Mouse (Mus musculus) layer of hippocampus, adult 9-10 months (tissue): Measurements from ENCODE around the gene Lurap1.

Experiments used
- DNase-seq: peaks from one replicate; pipeline ENCODE4 v3.0.0; 2022; ENCODE audit warnings: low spot score

The Lurap1 gene

DNA sequence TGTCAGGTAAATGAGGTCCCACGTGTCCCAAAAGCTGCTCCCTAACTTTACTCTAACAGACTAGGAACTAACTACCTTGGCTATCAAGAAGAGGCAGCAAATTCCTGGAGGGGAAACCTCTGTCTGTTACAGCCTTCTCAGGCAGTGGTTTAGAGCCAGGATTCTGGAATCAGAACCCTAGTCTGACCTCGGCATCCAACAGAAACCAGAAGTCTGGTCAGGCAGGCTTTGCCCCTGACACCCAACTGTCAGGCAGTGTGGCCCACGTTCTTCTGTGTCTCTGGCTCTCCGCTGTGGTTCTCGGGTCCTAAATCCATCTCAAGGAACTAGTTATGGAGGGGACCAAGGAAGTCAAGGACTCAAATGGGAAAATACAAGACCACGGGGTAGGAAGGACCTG, at the start of gene Lurap1:
Gene Lurap1 (minus strand): TSS at position 101 of the 400 bp plus-strand sequence.
- DNase-seq: no peak

DNA sequence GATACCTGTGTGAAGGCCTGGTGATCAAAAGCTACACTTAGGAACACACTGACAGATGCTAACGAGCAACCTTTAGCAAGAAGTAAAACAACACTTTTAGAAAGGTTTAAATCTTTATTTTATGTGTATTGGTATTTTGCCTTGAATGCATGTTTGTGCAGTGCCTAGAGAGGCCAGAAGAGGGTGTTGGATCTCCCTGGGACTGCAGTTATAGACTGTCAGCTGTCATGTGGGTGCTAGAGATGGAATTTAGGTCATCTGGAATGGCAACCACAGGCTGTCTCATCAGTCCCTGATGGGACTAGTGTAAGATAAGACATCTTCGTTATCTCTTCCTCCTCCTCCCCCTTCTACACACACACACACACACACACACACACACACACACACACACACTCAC, 47.3 kb upstream of the Lurap1 start:
- DNase-seq: no peak

DNA sequence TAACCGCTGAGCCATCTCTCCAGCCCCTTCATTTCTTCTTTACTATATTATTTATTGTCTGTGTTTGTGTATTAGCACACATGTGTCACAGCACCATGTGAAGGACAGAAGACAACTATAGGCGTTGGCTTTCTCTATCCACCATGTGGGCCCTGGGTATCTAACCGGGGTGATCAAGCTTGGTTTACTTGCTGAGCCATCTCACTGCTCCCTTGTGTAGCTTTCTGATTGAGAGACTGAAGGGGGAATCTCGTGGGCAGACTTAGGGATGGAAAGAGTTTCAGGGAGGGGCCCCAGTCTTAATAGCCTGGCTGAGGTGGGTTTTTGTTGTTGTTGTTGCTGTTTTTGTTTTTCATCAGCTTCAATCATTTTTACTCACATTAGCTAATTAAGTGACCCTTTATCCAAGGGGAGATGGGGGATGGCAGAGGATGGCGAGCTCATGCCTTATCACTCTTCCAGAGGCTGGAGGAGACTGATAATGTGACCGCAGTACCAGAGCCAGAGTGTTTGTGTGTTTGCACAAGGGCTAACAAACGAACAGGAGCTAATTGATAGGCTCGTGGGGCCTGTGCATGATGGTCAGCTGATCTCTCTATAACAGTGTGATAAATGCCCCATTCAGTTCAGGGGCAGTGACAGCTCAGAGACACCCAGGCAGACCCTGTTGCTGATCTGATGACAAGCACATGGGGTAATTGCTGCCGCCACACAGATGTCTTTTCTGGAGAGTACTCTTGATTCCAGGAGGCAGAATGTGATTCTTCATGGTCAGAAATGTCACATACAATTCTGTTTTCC, 42.6 kb upstream of the Lurap1 start:
- DNase-seq: no peak

DNA sequence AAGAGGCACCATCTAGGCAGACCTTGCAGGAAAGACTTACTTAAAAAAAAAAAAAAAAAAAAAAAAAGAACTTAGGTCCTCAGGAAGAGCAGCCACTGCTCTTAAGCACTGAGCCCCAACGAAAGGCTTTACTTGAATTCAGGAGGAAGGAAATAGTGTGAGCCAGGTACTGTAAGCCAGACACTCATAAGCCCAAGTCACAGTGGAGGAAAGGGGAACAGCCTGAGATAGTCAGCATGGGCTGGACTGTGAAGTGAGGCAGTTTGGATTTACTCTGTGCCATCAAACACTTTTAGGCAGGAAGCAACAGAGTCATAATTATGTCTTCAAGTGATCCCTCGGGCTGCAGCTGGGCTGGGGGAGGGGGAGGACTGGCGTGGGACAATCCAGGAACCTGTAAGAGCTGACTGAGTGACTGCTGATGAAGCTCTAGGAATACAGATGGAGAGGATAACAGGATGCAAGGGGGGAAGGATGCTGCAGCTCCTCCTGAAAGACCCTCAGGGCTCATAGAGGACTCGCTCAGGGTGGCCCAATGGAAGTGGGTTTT, 41.2 kb upstream of the Lurap1 start:
- DNase-seq: no peak

DNA sequence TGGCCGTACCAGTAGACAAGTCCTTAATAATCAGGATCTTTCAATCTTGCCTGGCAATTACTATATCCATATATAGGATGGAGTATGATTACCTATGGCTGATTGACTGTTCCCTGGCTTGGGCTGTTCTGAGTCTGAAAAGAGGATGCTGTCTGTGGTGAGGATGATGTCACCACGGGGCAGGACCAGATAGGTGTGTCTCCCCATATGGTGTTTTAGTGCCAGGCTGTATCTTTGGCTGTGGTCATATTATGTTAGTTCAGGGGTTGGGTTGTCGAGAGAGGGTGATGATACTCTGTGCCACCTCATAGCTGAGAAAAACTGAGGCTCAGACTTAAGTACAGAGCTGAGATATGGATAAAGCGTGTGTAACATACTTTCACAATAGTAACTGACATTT, 33.9 kb upstream of the Lurap1 start:
- DNase-seq: no peak

DNA sequence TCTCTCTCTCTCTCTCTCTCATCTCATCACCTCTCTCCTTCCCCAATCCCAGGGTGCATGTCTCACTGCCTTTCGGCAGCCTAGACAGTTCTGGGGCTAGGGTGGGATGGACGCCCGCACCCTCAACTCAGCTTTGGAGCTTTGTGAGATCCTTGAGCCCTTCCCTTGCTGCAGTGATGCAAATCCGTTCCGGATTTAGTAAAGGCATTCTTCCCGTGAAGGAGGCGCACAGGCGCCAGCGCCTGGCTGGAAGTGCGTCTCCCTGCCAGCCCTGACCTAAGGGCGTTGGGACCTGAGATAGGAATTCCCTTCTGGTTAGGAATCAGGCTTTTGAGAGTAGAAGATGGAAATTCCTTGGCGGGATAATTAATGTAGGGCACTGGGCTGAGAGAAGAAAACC, 31.6 kb upstream of the Lurap1 start:
- no peak for DNase-seq

DNA sequence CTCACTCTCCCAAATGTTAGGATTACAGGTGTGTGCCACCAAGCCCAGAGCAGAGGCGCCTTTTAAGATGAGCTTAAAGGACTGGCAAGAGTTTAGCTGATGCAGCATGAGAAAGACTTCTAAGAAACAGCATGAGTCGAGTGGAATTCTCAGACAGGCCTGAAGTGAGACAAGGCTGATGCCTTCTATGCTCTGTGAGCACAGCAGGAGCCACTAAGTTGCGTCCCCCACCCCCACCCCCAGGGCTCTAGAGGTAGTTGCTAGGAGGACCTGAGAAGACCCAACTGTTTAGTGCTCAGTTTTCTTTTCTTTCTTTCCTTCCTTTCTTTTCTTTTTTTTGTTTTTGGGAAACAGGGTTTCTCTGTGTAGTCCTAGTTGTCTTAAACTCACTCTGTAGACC, 30.9 kb upstream of the Lurap1 start:
- no peak for DNase-seq

DNA sequence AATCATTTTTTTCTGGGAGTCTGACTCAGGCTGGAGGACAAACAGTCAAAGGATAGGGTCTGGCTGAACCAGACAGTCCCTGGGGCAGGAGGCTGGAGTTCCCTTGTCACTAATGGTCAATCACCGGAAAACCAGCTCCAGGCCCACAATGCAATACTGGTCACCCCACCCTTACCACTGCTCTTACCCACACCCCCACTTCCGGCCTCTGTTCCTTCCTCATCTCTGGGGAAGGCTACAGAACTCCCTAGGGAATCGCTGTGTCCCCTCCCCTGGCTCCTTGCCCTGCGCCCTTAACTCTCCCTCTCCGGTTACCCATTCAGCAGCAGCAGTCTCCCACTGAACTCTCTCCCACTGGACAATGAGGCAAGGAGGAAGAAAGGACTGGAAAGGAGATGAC, 26.0 kb upstream of the Lurap1 start:
- DNase-seq: no peak

DNA sequence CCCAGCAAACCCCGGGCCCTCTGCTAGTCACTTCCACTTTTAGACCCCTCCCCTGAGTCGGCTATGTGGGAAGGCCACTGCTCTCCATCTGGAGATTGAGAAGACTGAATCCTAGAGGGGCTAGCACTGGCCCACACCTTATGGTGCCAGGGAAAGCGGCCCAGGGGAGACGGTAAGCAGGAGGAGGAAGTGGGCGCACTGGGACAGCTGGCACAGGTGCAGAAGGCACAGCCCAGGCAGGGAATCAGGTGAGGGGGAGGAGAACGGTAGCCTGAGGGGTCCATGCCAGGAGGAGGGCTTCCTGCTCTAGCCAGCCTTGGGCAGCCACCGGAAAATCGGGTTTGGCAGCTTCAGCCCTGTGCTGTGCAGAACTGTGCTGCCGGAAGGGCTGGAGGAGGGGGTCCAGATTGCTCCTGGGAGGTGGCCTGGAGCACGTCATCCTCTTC, 25.4 kb upstream of the Lurap1 start:
- no peak for DNase-seq

DNA sequence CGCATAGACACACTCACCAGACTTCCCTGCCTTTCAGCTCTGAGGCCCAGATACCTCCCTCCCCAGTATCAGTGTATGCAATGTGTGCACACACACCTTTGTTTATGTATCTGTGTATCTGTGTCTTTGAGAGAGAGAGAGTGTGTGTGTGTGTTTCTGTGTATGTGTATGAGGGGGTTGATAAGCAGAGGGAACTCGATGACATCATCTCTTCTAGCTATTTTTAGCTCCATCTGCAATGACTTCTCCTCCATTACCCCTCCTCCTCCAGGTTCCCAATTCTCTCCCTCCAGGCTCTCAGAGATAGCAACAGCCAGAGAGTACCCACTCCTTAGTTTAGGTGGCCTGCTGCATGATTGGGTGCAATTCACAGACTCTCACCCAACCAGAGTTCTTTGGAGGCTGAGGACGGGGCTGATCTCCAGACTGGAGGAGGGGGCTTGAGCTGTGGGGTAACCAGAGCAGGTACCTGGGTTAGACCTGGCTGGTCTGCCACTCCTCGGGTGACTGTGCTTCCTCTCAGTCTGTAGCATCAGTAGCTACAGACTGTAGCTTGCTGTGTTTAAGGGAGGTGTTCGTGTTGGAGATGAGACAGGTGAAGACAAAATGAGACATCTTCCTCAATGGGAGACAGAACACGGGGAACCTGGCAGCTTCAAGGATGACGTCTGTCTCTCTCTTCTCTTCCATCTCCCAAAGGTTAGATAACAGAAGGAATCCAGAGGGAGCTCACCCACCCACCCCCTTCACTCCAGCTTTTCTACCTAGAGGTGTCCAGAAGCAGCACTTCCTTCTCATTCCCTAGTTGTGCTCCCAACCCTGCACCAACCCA, 24.8 kb upstream of the Lurap1 start:
- no peak for DNase-seq

DNA sequence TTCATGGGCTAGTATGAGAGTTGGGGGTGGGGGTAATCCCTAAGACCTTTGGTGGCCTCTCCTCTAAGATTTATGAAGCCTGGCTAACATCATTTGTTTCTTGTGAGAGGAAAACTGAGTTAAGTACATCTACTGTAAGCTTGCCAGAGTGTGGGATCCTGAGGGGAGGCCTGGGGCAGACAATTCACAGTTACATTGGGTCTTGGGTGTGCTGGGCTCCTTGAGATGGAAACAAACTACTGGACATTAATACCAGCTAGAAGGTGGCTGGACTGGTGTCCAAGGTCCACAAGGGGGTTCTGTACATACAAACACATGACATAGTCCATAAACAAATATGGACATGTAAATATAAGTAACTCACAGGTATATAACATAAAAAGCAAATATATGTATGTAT, 24.0 kb upstream of the Lurap1 start:
- DNase-seq: no peak

DNA sequence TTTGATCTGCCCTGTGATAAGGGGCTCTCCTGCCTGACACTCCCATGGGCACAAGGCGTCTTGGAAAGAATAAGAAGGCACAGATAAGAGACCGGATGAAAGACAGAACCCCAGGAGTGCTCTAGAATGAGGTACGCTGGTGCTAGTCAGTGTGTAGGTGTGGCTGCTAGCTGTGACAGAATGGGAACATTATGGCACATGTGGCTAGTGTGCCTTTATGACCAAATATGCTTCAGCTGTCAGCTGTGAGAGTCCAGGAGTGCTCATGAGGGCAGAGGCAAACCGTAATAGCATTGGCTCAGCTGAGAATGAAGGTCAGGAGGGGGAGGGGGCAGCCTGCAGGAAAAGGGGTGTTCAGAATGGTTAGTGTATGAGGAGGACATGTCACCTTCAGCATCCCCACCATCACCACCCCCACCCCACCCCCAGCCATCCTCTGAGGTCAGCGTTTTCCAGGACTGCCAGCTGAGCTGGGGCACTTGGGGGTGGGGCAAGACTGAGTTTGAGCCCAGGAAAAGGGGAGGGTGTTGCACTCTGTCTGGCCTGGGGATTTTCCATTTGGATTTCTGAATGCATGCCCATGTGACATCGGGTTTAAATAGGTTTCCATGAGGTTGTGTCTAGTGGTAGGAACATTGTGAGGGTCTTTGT, 23.5 kb upstream of the Lurap1 start:
- DNase-seq: no peak

DNA sequence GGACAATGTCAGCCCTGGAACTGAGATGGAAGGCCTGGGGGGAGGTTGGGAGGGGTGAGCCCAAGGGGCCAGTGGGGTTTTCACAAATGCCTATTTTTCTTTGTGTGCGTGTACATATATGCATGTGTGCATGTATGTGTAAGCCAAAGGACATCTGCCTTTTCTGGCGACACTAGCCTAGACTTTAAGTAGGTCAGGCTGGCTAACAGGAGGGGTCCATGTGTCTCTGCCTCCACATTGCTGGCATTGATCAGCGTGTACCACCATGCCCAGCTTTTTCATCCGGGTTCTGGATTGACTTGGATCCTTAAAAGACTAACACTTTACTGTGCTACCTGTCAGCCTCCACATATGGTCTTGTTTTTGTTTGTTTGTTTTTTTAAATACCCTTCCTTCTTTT, 22.6 kb upstream of the Lurap1 start:
- no peak for DNase-seq

DNA sequence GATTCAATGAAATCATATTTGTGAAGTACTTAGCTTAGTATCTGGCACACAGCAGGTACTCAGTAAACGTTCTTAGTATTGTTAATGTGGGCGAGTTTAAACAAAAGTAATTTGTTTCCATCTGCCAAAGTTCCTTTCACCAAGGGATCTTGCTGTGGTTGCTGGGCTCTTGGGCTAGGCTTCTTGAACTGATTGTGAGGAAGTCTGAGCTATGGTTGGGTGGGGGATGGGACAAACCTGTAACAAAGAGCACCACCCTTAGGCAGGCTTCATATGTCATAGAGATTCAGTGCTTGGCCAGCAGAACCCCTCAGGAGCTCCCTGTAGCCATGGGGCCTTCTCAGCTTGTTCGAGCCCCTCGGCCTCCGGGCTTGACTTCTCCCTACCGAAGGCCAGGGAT, 21.9 kb upstream of the Lurap1 start, which contains the start of the genes 1700042G07Rik and Gm49337:
Gene 1700042G07Rik (plus strand): TSS at position 301 of the 400 bp plus-strand sequence.
Gene Gm49337 (plus strand): TSS at position 313 of the 400 bp plus-strand sequence.
- no peak for DNase-seq

DNA sequence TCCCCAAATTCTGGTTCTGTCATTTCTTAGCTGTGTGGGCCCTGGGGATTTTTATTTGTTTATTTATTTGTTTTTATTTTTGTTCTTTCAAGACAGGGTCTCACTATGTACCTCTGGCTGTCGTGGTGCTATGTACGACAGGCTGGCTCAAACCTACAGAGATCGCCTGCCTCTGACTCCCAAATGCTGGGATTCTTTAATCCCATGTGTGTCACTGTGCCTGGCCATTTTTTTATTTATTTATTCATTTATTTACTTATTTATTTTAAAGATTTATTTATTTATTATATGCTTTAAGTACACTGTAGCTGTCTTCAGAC, 18.2 kb upstream of the Lurap1 start:
- DNase-seq: no peak

DNA sequence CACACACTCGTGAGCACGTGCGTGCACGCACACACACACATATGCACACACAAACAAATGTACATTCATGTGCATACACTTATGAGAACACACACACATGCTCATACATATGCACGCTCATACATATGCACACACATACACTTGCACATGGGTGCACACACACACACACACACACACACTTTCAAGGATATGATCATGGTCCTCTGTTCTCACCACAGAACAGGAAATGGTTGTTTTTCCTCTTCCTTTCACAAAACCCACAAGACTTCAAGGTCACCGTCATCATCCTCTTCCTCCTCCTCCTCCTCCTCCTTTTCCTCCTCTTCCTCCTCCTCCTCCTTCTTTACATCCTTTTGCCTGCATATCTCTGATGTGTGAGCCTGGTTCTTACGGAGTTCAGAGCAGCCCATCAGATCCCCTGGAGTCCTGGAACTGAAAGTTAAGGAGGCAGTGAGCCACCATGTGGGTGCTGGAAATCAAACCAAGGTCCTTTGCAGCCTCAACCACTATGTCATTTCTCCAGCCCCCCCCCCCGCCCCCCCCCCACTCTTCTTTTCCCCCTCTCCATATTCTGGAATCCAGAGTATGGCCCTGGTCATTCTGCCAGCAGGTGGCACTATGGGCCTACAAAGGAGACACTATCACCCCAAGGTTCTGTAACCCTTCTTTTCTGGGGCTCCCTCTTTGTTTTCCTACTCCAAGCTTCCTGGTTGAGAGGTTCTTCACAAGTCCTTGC, 17.6 kb upstream of the Lurap1 start:
- peak; percentile 60 for DNase-seq

DNA sequence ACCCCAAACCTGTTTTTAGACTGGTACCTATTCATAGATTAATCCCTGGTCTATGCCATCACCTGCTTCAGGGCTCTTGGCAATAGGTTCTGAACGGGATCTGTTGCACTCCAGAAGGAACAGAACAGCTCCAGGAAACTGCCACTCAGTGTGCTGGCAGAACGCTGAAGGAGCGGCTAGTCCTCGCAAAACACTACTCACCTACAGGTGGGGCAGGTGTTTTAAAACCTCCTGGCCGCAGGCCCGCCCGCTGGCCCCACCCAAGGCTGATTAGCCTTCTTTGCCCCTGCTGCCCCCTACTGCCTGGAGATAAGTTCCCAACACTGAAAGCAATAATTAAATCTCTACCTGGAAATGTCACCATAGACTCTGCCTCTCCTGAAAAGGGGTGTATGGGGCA, 16.3 kb upstream of the Lurap1 start, which contains the start of gene Tspan1:
Gene Tspan1 (minus strand): TSS at position 198 of the 400 bp plus-strand sequence.
- no peak for DNase-seq

DNA sequence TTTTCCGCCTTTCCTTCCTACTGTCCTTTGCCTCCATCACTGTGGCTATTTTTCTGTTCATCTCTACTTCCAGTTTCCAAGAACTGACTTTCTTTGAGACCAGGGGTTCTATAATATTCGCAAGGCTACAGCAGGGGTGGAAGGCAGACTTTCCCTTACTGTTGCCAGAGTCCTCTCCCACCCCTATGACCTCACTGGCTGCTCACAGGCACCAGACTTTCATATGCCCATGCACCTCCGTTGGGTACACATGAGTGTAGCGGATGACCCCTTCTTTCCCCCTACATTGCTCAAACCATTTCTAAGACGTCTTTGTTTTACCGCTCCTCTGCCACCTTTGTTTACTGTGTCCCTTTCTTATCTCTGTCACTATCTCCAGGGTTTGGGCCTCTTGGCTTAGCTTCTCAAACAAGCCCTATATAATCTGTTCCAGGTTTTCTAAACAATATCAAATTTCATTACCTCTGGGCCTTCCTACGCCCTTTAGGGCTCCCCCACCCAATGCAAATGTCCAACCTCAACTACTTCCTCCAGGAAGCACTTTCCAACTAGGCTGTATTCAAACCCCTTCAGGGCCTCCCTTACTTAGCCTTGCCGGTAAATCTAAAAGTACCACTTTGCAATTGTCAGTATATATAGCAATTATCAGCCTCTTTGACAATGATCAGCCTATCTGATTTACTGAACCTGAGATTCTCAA, 14.7 kb upstream of the Lurap1 start:
- no peak for DNase-seq

DNA sequence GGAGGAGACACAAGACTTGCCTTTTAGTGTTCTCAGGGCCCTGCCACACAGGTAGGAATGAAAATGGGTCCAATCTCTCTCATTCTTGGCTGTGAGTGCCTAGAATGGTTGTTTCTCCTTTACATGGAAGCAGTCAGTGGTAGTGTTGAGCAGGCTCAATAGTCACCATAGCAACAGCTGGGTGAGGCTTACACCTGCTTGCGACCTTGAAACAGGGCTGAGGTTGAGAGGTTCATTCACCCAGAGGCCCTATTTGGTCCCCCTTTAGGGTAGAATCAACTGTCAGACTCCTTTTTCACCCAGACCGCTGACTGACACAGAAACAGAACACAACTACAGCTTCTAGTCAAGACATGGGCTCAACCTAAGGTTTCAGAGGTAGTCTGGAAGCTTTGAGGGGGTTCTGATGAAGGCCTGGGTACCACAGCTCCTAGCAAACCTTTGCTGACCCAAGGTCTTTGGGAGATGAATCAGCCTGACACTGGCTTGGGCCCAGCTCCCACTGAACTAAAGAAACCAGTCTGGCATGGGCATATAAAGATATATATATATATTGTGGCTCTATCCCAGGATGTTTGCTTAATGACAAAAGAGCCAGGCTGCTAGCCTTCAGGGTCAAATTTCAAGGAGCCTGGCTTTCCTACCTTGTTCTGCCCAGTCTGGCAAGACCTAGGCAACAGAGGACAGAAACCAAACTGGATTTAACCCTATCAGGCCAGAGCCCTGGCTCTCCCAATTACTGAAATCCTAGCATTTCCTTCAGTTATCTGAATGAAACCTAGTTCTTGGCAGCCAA, 13.8 kb upstream of the Lurap1 start:
- no peak for DNase-seq

DNA sequence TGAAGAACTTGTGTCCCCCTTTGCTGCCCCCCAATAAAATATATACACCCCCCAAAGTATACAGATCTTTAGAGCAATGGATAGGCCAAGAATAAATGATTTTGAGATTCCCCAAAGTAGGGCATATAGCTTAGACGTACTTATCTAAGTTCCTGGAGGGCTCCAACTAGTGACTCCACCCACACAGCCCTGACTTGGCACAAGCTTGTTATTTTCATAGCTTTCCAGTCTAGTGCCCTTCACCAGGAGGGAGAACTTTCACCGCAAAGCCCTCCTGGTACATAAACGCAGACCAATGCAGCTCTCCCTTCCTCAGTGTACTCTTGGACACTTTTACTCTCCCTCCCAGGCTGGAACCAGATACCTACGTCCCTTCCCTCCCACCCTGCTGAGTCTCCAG, 11.0 kb upstream of the Lurap1 start:
- no peak for DNase-seq
